Mouse (Mus musculus): ENCODE results near the gene Unk.

DNA sequence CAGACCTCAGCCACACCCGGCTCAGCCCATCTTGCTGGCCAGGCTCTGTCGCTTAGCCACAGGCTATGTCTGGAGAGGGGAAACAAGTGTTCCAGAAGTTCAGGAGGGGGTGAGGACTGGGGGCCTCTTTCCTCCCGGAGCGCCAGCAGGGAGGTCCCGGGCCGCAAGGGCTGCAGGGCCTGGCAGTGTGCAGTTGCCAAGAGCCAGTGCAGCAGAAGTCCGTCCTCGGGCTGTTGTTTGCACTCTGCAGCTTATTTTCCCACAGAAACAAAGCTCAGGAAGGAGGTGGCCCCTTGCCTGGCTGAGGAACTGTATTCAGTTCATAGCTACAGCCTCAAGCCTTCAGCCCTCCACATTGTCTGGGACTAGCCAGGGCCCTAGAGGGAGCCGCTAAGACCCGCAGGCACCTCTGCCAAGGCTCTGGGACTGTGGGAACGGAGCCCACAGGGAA, 71.8 kb downstream of the Unk start:
- no peak for TF ChIP-seq CTCF (IDR thresholded peaks at IDR 0.05; ENCODE audit: borderline replicate concordance, control insufficient read depth, extremely low read depth, insufficient read depth, low read length, poor library complexity)
- TF ChIP-seq POLR2A (IDR thresholded peaks at IDR 0.05; ENCODE audit: control insufficient read depth, extremely low read depth, insufficient read depth, low read length, poor library complexity), result no peak

Measured in thymus, adult 2 months (tissue).